8 mouse cellular contexts compared by ENCODE assay signal in genomic region chr1:75478497-75478896, GRCm38 (mm10). TPM values are rescaled to one million over a fixed set of nuclear protein-coding genes. Genes with fewer than 3 reads are reported as not detected.
DNase-seq lines count a peak whose midpoint lies in the region; ATAC-seq and TF ChIP-seq lines count a peak whose summit lies in the region.
"Had no signal": no experiment of that assay in that cellular context is flagged by ENCODE, and none has a peak within 500 bp of the region (broad histone marks: within the 10 kb centered on the region; RNA-seq: fewer than 3 reads in every experiment).

No protein-coding gene starts in this region.

- no peak for TF ChIP-seq POLR2A in ES-Bruce4 (IDR thresholded peaks at IDR 0.05; ENCODE audit: insufficient read depth, low read length)
- TF ChIP-seq POLR2A in heart, adult 2 months (IDR thresholded peaks at IDR 0.05; ENCODE audit: insufficient read depth, low read depth, low read length), result no peak

- H3K27me3 ChIP-seq in ES-Bruce4 (ENCODE audit: control insufficient read depth, insufficient read depth, low read length, poor library complexity, severe bottlenecking), result no peaks in the 10 kb centered on the region
- peaks cover 6% of the 10 kb centered on the region for H3K27me3 ChIP-seq in heart, adult 2 months (ENCODE audit: control insufficient read depth, insufficient read depth, low read length)
- peaks cover 74% of the 10 kb centered on the region for H3K27me3 ChIP-seq in kidney, embryonic 15.5 days

- under 1% methylated on average over 24 of the region's 25 CpGs for WGBS in heart, adult 2 months
- 0% methylated on average over 25 of the region's 25 CpGs for WGBS in kidney, embryonic 15.5 days

- TF ChIP-seq CTCF in ES-Bruce4 (IDR thresholded peaks at IDR 0.05; ENCODE audit: low read depth, low read length), result no peak
- TF ChIP-seq CTCF in heart, adult 2 months (IDR thresholded peaks at IDR 0.05), result no peak

- intact Hi-C loops in heart, adult 2 months (cut with DNase I), result loop anchor here (2.0 to 5.0 kb wide), 2 partner anchors 26 to 79 kb away; no protein-coding TSS in a partner anchor

- H3K36me3 ChIP-seq in ES-Bruce4 (ENCODE audit: control insufficient read depth, insufficient read depth, low read length, poor library complexity, severe bottlenecking), result peaks cover 16% of the 10 kb centered on the region
- H3K36me3 ChIP-seq in heart, adult 2 months (ENCODE audit: control insufficient read depth, insufficient read depth, low read length), result no peaks in the 10 kb centered on the region
- peaks cover 35% of the 10 kb centered on the region for H3K36me3 ChIP-seq in kidney, embryonic 15.5 days

- DNase-seq in heart, adult 2 months, result peak in 1 of 2 experiments; percentile 73
- DNase-seq in lung, postnatal 14 days, result peak; percentile 56
- no peak for DNase-seq in ovary, postnatal 36 days (ENCODE audit: low spot score)
- no peak for DNase-seq in cerebellum, postnatal 4 days (ENCODE audit: low spot score in 2 of 2)

- H3K9ac ChIP-seq in ES-Bruce4 (ENCODE audit: low read depth, poor library complexity, severe bottlenecking), result peak overlapping the region; percentile 89
- peak overlapping the region; percentile 78 for H3K9ac ChIP-seq in heart, adult 2 months (ENCODE audit: low read depth, low read length)
- H3K9ac ChIP-seq in kidney, embryonic 15.5 days, result peak overlapping the region; percentile 68

- peak; percentile 4 for ATAC-seq in activated CD4-positive, CD25-positive, alpha-beta regulatory T cell, adult 4 months
- no peak; the same call in 1 of the 2 replicates for ATAC-seq in kidney, embryonic 15.5 days (replicated peaks; ENCODE audit: low FRiP score)

- no peak overlapping the region for H3K27ac ChIP-seq in ES-Bruce4 (ENCODE audit: insufficient read depth, low read length)
- H3K27ac ChIP-seq in heart, adult 2 months, result peak overlapping the region; percentile 66
- H3K27ac ChIP-seq in kidney, embryonic 15.5 days, result peak overlapping the region; percentile 82

- no peak for TF ChIP-seq EP300 in ES-Bruce4 (IDR thresholded peaks at IDR 0.05; ENCODE audit: insufficient read depth, low read depth, low read length)
- no peak for TF ChIP-seq EP300 in heart, adult 2 months (IDR thresholded peaks at IDR 0.05; ENCODE audit: insufficient read depth, low read depth, low read length)

- H3K79me2 ChIP-seq in heart, adult 2 months (replicated peaks; ENCODE audit: control insufficient read depth, insufficient read depth, low read length), result no peaks in the 10 kb centered on the region

- no peaks in the 10 kb centered on the region for H3K9me3 ChIP-seq in ES-Bruce4 (replicated peaks; ENCODE audit: control insufficient read depth, insufficient read depth, low read length, poor library complexity, severe bottlenecking)
- no peaks in the 10 kb centered on the region for H3K9me3 ChIP-seq in kidney, embryonic 15.5 days (replicated peaks)

- peak overlapping the region; percentile 82 for H3K4me3 ChIP-seq in ES-Bruce4 (ENCODE audit: low read depth, low read length)
- peak overlapping the region; percentile 72 for H3K4me3 ChIP-seq in heart, adult 2 months
- H3K4me3 ChIP-seq in kidney, embryonic 15.5 days (replicated peaks), result peak overlapping the region; percentile 82

- peak overlapping the region; percentile 90 for H3K4me2 ChIP-seq in kidney, embryonic 15.5 days

- H3K4me1 ChIP-seq in ES-Bruce4 (ENCODE audit: control insufficient read depth, insufficient read depth, low read length), result no peaks in the 10 kb centered on the region
- peaks cover 4% of the 10 kb centered on the region for H3K4me1 ChIP-seq in heart, adult 2 months (ENCODE audit: control insufficient read depth, insufficient read depth, low read length)
- peaks cover 35% of the 10 kb centered on the region for H3K4me1 ChIP-seq in kidney, embryonic 15.5 days

RNA-seq across cellular contexts. Expression of gene Chpf, which starts 0.6 kb away (rescaled TPM):
- 13.3 and 15.1 TPM in 2 replicates for polyA plus RNA-seq in ES-Bruce4 (2011; ENCODE audit: insufficient read depth, insufficient read length, low read depth, missing spikeins)
- polyA plus RNA-seq in activated CD4-positive, CD25-positive, alpha-beta regulatory T cell, adult 4 months (2017; shearing (Covaris generic)), result 1 to 10 TPM; 4.0 to 5.3 TPM
- total RNA-seq in heart, adult 2 months (2021), result 10 to 100 TPM; 23.2 to 25.0 TPM
- polyA plus RNA-seq in heart, adult 2 months (2012; rRNA removed), result 26.9 and 37.8 TPM in 2 replicates
- 35.5 and 40.6 TPM in 2 replicates for polyA plus RNA-seq in kidney, embryonic 15.5 days (2015; fragmentation: Nextera tagmentation; extraction: Ambion mirVana)

RNA-seq across cellular contexts. Expression of gene Tmem198, which starts 0.8 kb away (rescaled TPM):
- polyA plus RNA-seq in ES-Bruce4 (2011; ENCODE audit: insufficient read depth, insufficient read length, low read depth, missing spikeins), result 0.27 and 0.53 TPM in 2 replicates
- under 1 TPM in 1 of 2 experiments, not detected in 1; 0.40 TPM for polyA plus RNA-seq in activated CD4-positive, CD25-positive, alpha-beta regulatory T cell, adult 4 months (2017; shearing (Covaris generic))
- total RNA-seq in heart, adult 2 months (2021), result under 1 TPM; 0.21 to 0.66 TPM
- polyA plus RNA-seq in heart, adult 2 months (2012; rRNA removed), result 0.39 and 0.73 TPM in 2 replicates
- 0.63 and 1.2 TPM in 2 replicates for polyA plus RNA-seq in kidney, embryonic 15.5 days (2015; fragmentation: Nextera tagmentation; extraction: Ambion mirVana)

RNA-seq across cellular contexts. Expression of gene Obsl1, which starts 27.8 kb away (rescaled TPM):
- polyA plus RNA-seq in ES-Bruce4 (2011; ENCODE audit: insufficient read depth, insufficient read length, low read depth, missing spikeins), result 32.6 and 32.9 TPM in 2 replicates
- polyA plus RNA-seq in activated CD4-positive, CD25-positive, alpha-beta regulatory T cell, adult 4 months (2017; shearing (Covaris generic)), result not detected
- 100 to 1,000 TPM; 117 to 131 TPM for total RNA-seq in heart, adult 2 months (2021)
- polyA plus RNA-seq in heart, adult 2 months (2012; rRNA removed), result 87.8 and 119 TPM in 2 replicates
- 67.2 and 80.1 TPM in 2 replicates for polyA plus RNA-seq in kidney, embryonic 15.5 days (2015; fragmentation: Nextera tagmentation; extraction: Ambion mirVana)

RNA-seq across cellular contexts. Expression of gene Asic4, which starts 28.3 kb away (rescaled TPM):
- not detected in 2 replicates for polyA plus RNA-seq in ES-Bruce4 (2011; ENCODE audit: insufficient read depth, insufficient read length, low read depth, missing spikeins)
- not detected for polyA plus RNA-seq in activated CD4-positive, CD25-positive, alpha-beta regulatory T cell, adult 4 months (2017; shearing (Covaris generic))
- not detected for total RNA-seq in heart, adult 2 months (2021)
- not detected in 2 replicates for polyA plus RNA-seq in heart, adult 2 months (2012; rRNA removed)
- polyA plus RNA-seq in kidney, embryonic 15.5 days (2015; fragmentation: Nextera tagmentation; extraction: Ambion mirVana), result 1.5 and 2.1 TPM in 2 replicates
- total RNA-seq: heart, postnatal 36 days had no signal

RNA-seq across cellular contexts. Expression of gene Inha, which starts 28.4 kb away (rescaled TPM):
- 1.9 and 2.4 TPM in 2 replicates for polyA plus RNA-seq in ES-Bruce4 (2011; ENCODE audit: insufficient read depth, insufficient read length, low read depth, missing spikeins)
- polyA plus RNA-seq in activated CD4-positive, CD25-positive, alpha-beta regulatory T cell, adult 4 months (2017; shearing (Covaris generic)), result not detected
- 1 to 10 TPM; 4.1 to 4.3 TPM for total RNA-seq in heart, adult 2 months (2021)
- polyA plus RNA-seq in heart, adult 2 months (2012; rRNA removed), result 17.0 and 20.4 TPM in 2 replicates
- polyA plus RNA-seq in kidney, embryonic 15.5 days (2015; fragmentation: Nextera tagmentation; extraction: Ambion mirVana), result 6.0 and 11.2 TPM in 2 replicates

Comparison
In these comparisons a context has a peak if more than half of its experiments do, and no peak if none do; other contexts are left out.
1. RNA of gene Obsl1, which starts 27.8 kb away (polyA plus RNA-seq): 87.8 to 119 TPM in heart, adult 2 months, 67.2 to 80.1 TPM in kidney, embryonic 15.5 days and 32.6 to 32.9 TPM in ES-Bruce4; not detected in activated CD4-positive, CD25-positive, alpha-beta regulatory T cell, adult 4 months; every median in the first group is over 10 times any median in the second.
2. Peak in every context shown above with its lines, with median percentiles within 50 percentile points of each other: H3K4me3 ChIP-seq and H3K9ac ChIP-seq.